In genomic region chr7:30422560-30422959, GRCm38 (mm10) we compare ENCODE assay signal across 8 mouse cellular contexts. TPM values are rescaled to one million over a fixed set of nuclear protein-coding genes. Genes with fewer than 3 reads are reported as not detected.
DNase-seq lines count a peak whose midpoint lies in the region; ATAC-seq and TF ChIP-seq lines count a peak whose summit lies in the region.

No protein-coding gene starts in this region.

- no peak for TF ChIP-seq POLR2A in MEL (IDR thresholded peaks at IDR 0.05; ENCODE audit: control insufficient read depth in 1 of 2, insufficient read depth in 1 of 2, low read depth in 1 of 2, low read length in 2 of 2, poor library complexity in 1 of 2)

- no peak for DNase-seq in kidney, postnatal 25 days
- DNase-seq in MEL (ENCODE audit: low read depth, low spot score), result no peak
- no peak for DNase-seq in hindbrain, embryonic 10.5 days (ENCODE audit: low spot score)
- DNase-seq in cerebellum, postnatal 4 days (ENCODE audit: low spot score in 2 of 2), result no peak
- no peak for DNase-seq in layer of hippocampus, adult 18-20 months (ENCODE audit: low spot score in 2 of 2)

- H3K79me2 ChIP-seq in MEL (ENCODE audit: control insufficient read depth, insufficient read depth, low read length, poor library complexity), result peaks cover 21% of the 10 kb centered on the region

- peak; percentile 41 for ATAC-seq in kidney, embryonic 15.5 days (replicated peaks; ENCODE audit: low FRiP score)
- no peak; the same call in 1 of the 2 replicates for ATAC-seq in midbrain, embryonic 13.5 days
- ATAC-seq in monocyte, adult 5-6 weeks (replicated peaks; ENCODE audit: insufficient number of reproducible peaks, low FRiP score, low TSS enrichment, poor library complexity, severe bottlenecking), result no peak

- no peak for TF ChIP-seq CTCF in MEL (IDR thresholded peaks at IDR 0.05 in 2 of 3, conservative IDR thresholded peaks at IDR 0.05 in 1 of 3; ENCODE audit: control insufficient read depth in 1 of 3, insufficient read depth in 1 of 3, low read depth in 2 of 3, low read length in 3 of 3, poor library complexity in 1 of 3, severe bottlenecking in 1 of 3)

- TF ChIP-seq EP300 in MEL (IDR thresholded peaks at IDR 0.05; ENCODE audit: low read depth in 1 of 2, low read length in 2 of 2), result no peak

- H3K27ac ChIP-seq in kidney, embryonic 15.5 days, result peak overlapping the region; percentile 74
- H3K27ac ChIP-seq in MEL (ENCODE audit: control insufficient read depth, low read depth, low read length), result no peak overlapping the region
- peak overlapping the region; percentile 80 for H3K27ac ChIP-seq in hindbrain, embryonic 10.5 days
- H3K27ac ChIP-seq in midbrain, embryonic 13.5 days, result no peak overlapping the region

- H3K4me2 ChIP-seq in kidney, embryonic 15.5 days, result peak overlapping the region; percentile 97
- H3K4me2 ChIP-seq in midbrain, embryonic 13.5 days (replicated peaks), result peak overlapping the region; percentile 83

- H3K9me3 ChIP-seq in kidney, embryonic 15.5 days (replicated peaks), result peaks cover 6% of the 10 kb centered on the region; the same call in 1 of the 2 replicates
- H3K9me3 ChIP-seq in MEL (replicated peaks; ENCODE audit: insufficient read depth, low read length), result no peaks in the 10 kb centered on the region
- no peaks in the 10 kb centered on the region for H3K9me3 ChIP-seq in hindbrain, embryonic 10.5 days
- peaks cover 5% of the 10 kb centered on the region; the same call in 1 of the 2 replicates for H3K9me3 ChIP-seq in midbrain, embryonic 13.5 days

- H3K36me3 ChIP-seq in kidney, embryonic 15.5 days, result peaks cover 15% of the 10 kb centered on the region
- H3K36me3 ChIP-seq in MEL (ENCODE audit: control insufficient read depth in 1 of 2, insufficient read depth in 2 of 2, low read length in 2 of 2), result peaks cover 5 to 13% of the 10 kb centered on the region in 2 experiments
- H3K36me3 ChIP-seq in hindbrain, embryonic 10.5 days, result peaks cover 26% of the 10 kb centered on the region
- peaks cover 15% of the 10 kb centered on the region; the same call in 1 of the 2 replicates for H3K36me3 ChIP-seq in midbrain, embryonic 13.5 days

- TF ChIP-seq RAD21 in MEL (IDR thresholded peaks at IDR 0.05; ENCODE audit: low read depth, low read length), result no peak

- H3K4me3 ChIP-seq in kidney, embryonic 15.5 days (replicated peaks), result peak overlapping the region; percentile 64
- H3K4me3 ChIP-seq in MEL (ENCODE audit: control insufficient read depth in 1 of 2, insufficient read depth in 1 of 2, low read depth in 2 of 2, low read length in 2 of 2), result peak overlapping the region; percentile 75 to 77
- peak overlapping the region; percentile 66 for H3K4me3 ChIP-seq in hindbrain, embryonic 10.5 days
- peak overlapping the region; percentile 57 for H3K4me3 ChIP-seq in midbrain, embryonic 13.5 days (replicated peaks)

- peaks cover 24% of the 10 kb centered on the region for H3K4me1 ChIP-seq in kidney, embryonic 15.5 days
- H3K4me1 ChIP-seq in MEL (ENCODE audit: control insufficient read depth in 1 of 2, insufficient read depth in 2 of 2, low read length in 2 of 2), result peaks cover 0 to 25% of the 10 kb centered on the region in 2 experiments; a peak in 3 of 4 replicates
- H3K4me1 ChIP-seq in hindbrain, embryonic 10.5 days (replicated peaks), result peaks cover 24% of the 10 kb centered on the region
- H3K4me1 ChIP-seq in midbrain, embryonic 13.5 days (replicated peaks), result peaks cover 20% of the 10 kb centered on the region

- 0 out of 2 replicates have a peak, but pooled peaks cover 9% of the 10 kb centered on the region for H3K27me3 ChIP-seq in kidney, embryonic 15.5 days
- no peaks in the 10 kb centered on the region for H3K27me3 ChIP-seq in MEL (ENCODE audit: control insufficient read depth in 1 of 2, insufficient read depth in 2 of 2, low read length in 2 of 2)
- H3K27me3 ChIP-seq in hindbrain, embryonic 10.5 days (ENCODE audit: insufficient read depth, poor library complexity, severe bottlenecking), result peaks cover 41% of the 10 kb centered on the region
- H3K27me3 ChIP-seq in midbrain, embryonic 13.5 days, result peaks cover 17% of the 10 kb centered on the region

- 10% methylated on average over 9 of the region's 9 CpGs for WGBS in kidney, embryonic 15.5 days
- WGBS in hindbrain, embryonic 10.5 days, result 15% methylated on average over 9 of the region's 9 CpGs
- 14% methylated on average over 9 of the region's 9 CpGs for WGBS in midbrain, embryonic 13.5 days

- H3K9ac ChIP-seq in kidney, embryonic 15.5 days, result peak overlapping the region; percentile 57
- peak overlapping the region; percentile 61 for H3K9ac ChIP-seq in MEL (ENCODE audit: control insufficient read depth, low read depth, low read length, poor library complexity, severe bottlenecking)
- peak overlapping the region; percentile 76 for H3K9ac ChIP-seq in midbrain, embryonic 13.5 days (replicated peaks)

TF ChIP-seq in MEL, 35 proteins besides CTCF, POLR2A, EP300 and RAD21:
- no peak for TF ChIP-seq MEF2A (IDR thresholded peaks at IDR 0.05; ENCODE audit: extremely low read depth, insufficient replicate concordance, low read depth, low read length, poor library complexity, severe bottlenecking)
- TF ChIP-seq ZNF384 (IDR thresholded peaks at IDR 0.05; ENCODE audit: low read depth, low read length), result no peak
- no peak for TF ChIP-seq GABPA (IDR thresholded peaks at IDR 0.05; ENCODE audit: low read depth, low read length)
- no peak for TF ChIP-seq GATA1 (IDR thresholded peaks at IDR 0.05; ENCODE audit: low read depth, low read length)
- no peak for TF ChIP-seq JUND (IDR thresholded peaks at IDR 0.05; ENCODE audit: low read depth, low read length)
- no peak for TF ChIP-seq NELFE (IDR thresholded peaks at IDR 0.05; ENCODE audit: low read depth, low read length)
- TF ChIP-seq TCF12 (IDR thresholded peaks at IDR 0.05; ENCODE audit: low read depth, low read length), result no peak
- TF ChIP-seq ETS1 (IDR thresholded peaks at IDR 0.05; ENCODE audit: low read depth, low read length), result no peak
- no peak for TF ChIP-seq MYC (IDR thresholded peaks at IDR 0.05; ENCODE audit: low read depth, low read length)

RNA-seq across cellular contexts. Expression of gene Nfkbid, which starts 1.0 kb away (rescaled TPM):
- polyA plus RNA-seq in kidney, embryonic 15.5 days (2015; fragmentation: Nextera tagmentation; extraction: Ambion mirVana), result 1.3 and 2.0 TPM in 2 replicates
- total RNA-seq in MEL (2012; rRNA removed), result 6.2 and 7.0 TPM in 2 replicates
- 10 to 100 TPM in 1 of 2 experiments, not detected in 1; 16.7 TPM for polyA plus RNA-seq in MEL (2012; ENCODE audit: insufficient read depth in 1 of 2, insufficient read length in 2 of 2, low read depth in 1 of 2, low replicate concordance in 2 of 2, missing spikeins in 1 of 2)
- 1.5 and 1.7 TPM in 2 replicates for polyA plus RNA-seq in hindbrain, embryonic 10.5 days (2016; fragmentation: Nextera tagmentation; extraction: Ambion mirVana)
- 1.2 and 1.3 TPM in 2 replicates for polyA plus RNA-seq in midbrain, embryonic 13.5 days (2015; fragmentation: Nextera tagmentation; extraction: Ambion mirVana)
- total RNA-seq in monocyte, adult 5-6 weeks (2017), result 25.9 to 48.3 TPM (median 34.1 TPM) in 3 replicates
- 1 to 10 TPM; 3.0 to 4.2 TPM for total RNA-seq in layer of hippocampus, adult 18-20 months (2021)

RNA-seq across cellular contexts. Expression of gene Hcst, which starts 2.9 kb away (rescaled TPM):
- polyA plus RNA-seq in kidney, embryonic 15.5 days (2015; fragmentation: Nextera tagmentation; extraction: Ambion mirVana), result 0.64 and 1.5 TPM in 2 replicates
- 7.1 and 15.5 TPM in 2 replicates for total RNA-seq in MEL (2012; rRNA removed)
- polyA plus RNA-seq in MEL (2012; ENCODE audit: insufficient read depth in 1 of 2, insufficient read length in 2 of 2, low read depth in 1 of 2, low replicate concordance in 2 of 2, missing spikeins in 1 of 2), result 10 to 100 TPM in 1 of 2 experiments, not detected in 1; 28.1 TPM
- polyA plus RNA-seq in hindbrain, embryonic 10.5 days (2016; fragmentation: Nextera tagmentation; extraction: Ambion mirVana), result 0.55 and 0.57 TPM in 2 replicates
- polyA plus RNA-seq in midbrain, embryonic 13.5 days (2015; fragmentation: Nextera tagmentation; extraction: Ambion mirVana), result 0.54 TPM in 1 of 2 replicates, not detected in the other
- total RNA-seq in monocyte, adult 5-6 weeks (2017), result 44.2 to 97.2 TPM (median 67.5 TPM) in 3 replicates
- total RNA-seq in layer of hippocampus, adult 18-20 months (2021), result under 1 TPM in 1 of 2 experiments, not detected in 1; 0.99 TPM

RNA-seq across cellular contexts. Expression of gene Tyrobp, which starts 9.0 kb away (rescaled TPM):
- 33.8 and 37.9 TPM in 2 replicates for polyA plus RNA-seq in kidney, embryonic 15.5 days (2015; fragmentation: Nextera tagmentation; extraction: Ambion mirVana)
- 2.8 and 3.9 TPM in 2 replicates for total RNA-seq in MEL (2012; rRNA removed)
- 10 to 100 TPM in 1 of 2 experiments, not detected in 1; 13.6 TPM for polyA plus RNA-seq in MEL (2012; ENCODE audit: insufficient read depth in 1 of 2, insufficient read length in 2 of 2, low read depth in 1 of 2, low replicate concordance in 2 of 2, missing spikeins in 1 of 2)
- polyA plus RNA-seq in hindbrain, embryonic 10.5 days (2016; fragmentation: Nextera tagmentation; extraction: Ambion mirVana), result 16.9 and 27.9 TPM in 2 replicates
- polyA plus RNA-seq in midbrain, embryonic 13.5 days (2015; fragmentation: Nextera tagmentation; extraction: Ambion mirVana), result 21.0 and 23.8 TPM in 2 replicates
- total RNA-seq in monocyte, adult 5-6 weeks (2017), result 1,651 to 1,754 TPM (median 1,724 TPM) in 3 replicates
- total RNA-seq in layer of hippocampus, adult 18-20 months (2021), result 10 to 100 TPM; 29.7 to 34.3 TPM

RNA-seq across cellular contexts. Expression of gene Aplp1, which starts 22.8 kb away (rescaled TPM):
- 24.1 and 28.6 TPM in 2 replicates for polyA plus RNA-seq in kidney, embryonic 15.5 days (2015; fragmentation: Nextera tagmentation; extraction: Ambion mirVana)
- 1.5 and 1.9 TPM in 2 replicates for total RNA-seq in MEL (2012; rRNA removed)
- polyA plus RNA-seq in MEL (2012; ENCODE audit: insufficient read depth in 1 of 2, insufficient read length in 2 of 2, low read depth in 1 of 2, low replicate concordance in 2 of 2, missing spikeins in 1 of 2), result 1 to 10 TPM in 1 of 2 experiments, not detected in 1; 7.1 TPM
- polyA plus RNA-seq in hindbrain, embryonic 10.5 days (2016; fragmentation: Nextera tagmentation; extraction: Ambion mirVana), result 69.7 and 184 TPM in 2 replicates
- polyA plus RNA-seq in midbrain, embryonic 13.5 days (2015; fragmentation: Nextera tagmentation; extraction: Ambion mirVana), result 521 and 559 TPM in 2 replicates
- 0.68 TPM in 1 of 3 replicates, not detected in the others for total RNA-seq in monocyte, adult 5-6 weeks (2017)
- 1,000 to 10,000 TPM; 1,425 to 1,440 TPM for total RNA-seq in layer of hippocampus, adult 18-20 months (2021)

RNA-seq across cellular contexts. Expression of gene Kirrel2, which starts 34.9 kb away (rescaled TPM):
- polyA plus RNA-seq in kidney, embryonic 15.5 days (2015; fragmentation: Nextera tagmentation; extraction: Ambion mirVana), result 0.54 and 0.77 TPM in 2 replicates
- total RNA-seq in MEL (2012; rRNA removed), result not detected in 2 replicates
- not detected for polyA plus RNA-seq in MEL (2012; ENCODE audit: insufficient read depth in 1 of 2, insufficient read length in 2 of 2, low read depth in 1 of 2, low replicate concordance in 2 of 2, missing spikeins in 1 of 2)
- 11.8 and 35.0 TPM in 2 replicates for polyA plus RNA-seq in hindbrain, embryonic 10.5 days (2016; fragmentation: Nextera tagmentation; extraction: Ambion mirVana)
- 3.1 and 3.6 TPM in 2 replicates for polyA plus RNA-seq in midbrain, embryonic 13.5 days (2015; fragmentation: Nextera tagmentation; extraction: Ambion mirVana)
- total RNA-seq in monocyte, adult 5-6 weeks (2017), result not detected in 3 replicates
- total RNA-seq in layer of hippocampus, adult 18-20 months (2021), result 10 to 100 TPM; 11.9 to 17.4 TPM

Comparison
In these comparisons a context has a peak if more than half of its experiments do, and no peak if none do; other contexts are left out.
1. H3K27ac ChIP-seq: peak in kidney, embryonic 15.5 days (single experiment) and hindbrain, embryonic 10.5 days (single experiment); none in MEL (single experiment) and midbrain, embryonic 13.5 days (single experiment).
2. Peak in every context shown above with its lines, with median percentiles within 50 percentile points of each other: H3K4me3 ChIP-seq and H3K9ac ChIP-seq.